Mouse (Mus musculus) ovary, adult 18-20 months (tissue): ENCODE results near the gene Gas2l3.

ENCODE experiments used
- DNase-seq: peaks from one replicate; pipeline ENCODE4 v3.0.0; 2022; ENCODE audit warnings: low spot score, mixed read lengths

Gas2l3 gene

DNA sequence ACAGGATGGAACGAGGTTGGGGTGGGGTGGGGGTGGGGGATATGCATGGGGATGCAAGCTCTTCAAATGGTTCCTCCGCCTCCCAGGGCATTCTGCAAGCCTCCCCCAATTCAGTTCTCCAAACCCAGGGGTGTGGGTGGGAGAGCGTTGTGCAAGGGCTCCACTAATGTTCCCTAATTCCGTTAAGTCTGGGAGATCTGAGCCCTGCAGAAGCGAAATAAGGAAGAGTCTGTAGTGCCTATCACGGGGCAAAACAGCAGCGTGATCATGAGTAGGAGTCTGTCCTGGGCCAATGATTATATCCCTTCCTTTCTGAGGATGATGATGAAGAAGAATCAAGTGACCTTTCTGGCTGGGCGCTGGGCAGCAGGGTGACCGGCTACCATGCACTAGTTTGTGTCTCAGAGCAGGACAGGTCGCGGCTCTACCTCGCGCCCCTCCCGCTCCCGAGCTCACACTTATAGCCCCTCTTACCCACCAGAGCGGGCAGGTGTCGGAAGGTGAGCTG is 598 bp downstream of the Gas2l3 start:
- DNase-seq, result no peak

DNA sequence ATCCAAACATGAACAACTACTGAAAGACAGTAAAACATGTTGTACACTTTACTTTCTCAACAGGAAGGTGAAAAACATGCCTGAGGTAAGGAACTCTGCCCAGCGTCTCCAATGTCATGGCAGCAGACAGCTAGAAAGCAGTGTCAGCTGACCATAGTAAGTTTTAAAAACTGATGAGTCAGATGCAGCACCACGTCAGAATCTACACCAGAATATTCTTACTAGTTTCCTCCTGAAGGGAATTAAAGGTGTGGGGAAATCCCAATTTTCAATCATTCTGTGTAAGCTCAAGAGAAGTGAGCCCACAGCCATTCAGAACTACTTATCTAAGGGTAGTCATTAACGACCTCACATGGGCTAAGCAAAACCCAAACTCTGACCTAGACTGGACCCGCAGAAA is 1.1 kb downstream of the Gas2l3 start:
- DNase-seq, result no peak

GRCm38 (mm10) chr10:89441961-89442360 is 1.8 kb downstream of the Gas2l3 start:
- no peak for DNase-seq

GRCm38 (mm10) chr10:89439380-89439779 is 4.4 kb downstream of the Gas2l3 start:
- no peak for DNase-seq

- DNase-seq, result no peak
These were observed 5.8 kb downstream of the Gas2l3 start for GRCm38 (mm10) chr10:89437996-89438395.

DNA sequence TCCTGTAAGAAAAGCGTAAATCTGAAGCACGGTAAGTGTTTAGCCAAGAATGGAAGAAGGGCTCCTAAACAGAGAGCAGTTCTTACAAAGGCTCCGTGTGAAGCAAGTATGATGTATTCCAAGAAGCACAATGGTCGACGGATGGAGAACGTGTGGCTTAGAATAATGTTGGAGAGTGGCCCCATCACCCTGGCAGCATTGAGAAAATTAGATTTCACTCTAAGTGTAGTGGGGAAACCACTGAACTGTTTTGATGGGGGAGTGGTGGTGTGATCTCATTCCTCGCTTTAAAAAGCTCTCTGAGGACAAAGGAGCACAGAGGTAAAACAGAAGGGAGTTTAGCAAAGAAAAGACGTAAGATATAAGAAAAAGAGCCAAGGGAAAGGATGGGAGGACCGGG is 6.3 kb downstream of the Gas2l3 start:
- no peak for DNase-seq

DNA sequence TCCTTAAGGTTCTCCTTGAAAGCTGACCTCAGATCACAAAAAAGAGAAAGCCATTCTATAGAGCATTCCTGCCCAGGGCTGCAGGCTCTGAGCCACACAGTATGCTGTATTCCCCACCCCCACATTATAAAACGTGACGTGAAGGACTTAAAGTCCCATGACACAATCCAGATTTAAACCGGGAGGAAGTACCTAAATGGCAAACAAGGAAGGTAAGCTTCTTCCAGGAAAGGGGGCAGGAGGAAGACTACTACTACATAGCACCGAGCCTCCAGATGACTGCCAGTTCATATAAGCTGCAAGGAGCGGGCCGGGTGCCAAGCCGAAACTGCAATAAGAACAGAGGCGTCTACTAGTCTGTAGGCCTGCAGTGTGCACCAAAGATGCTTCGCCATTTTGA is 7.8 kb downstream of the Gas2l3 start:
- DNase-seq, result no peak

GRCm38 (mm10) chr10:89435413-89435812 is 8.4 kb downstream of the Gas2l3 start:
- DNase-seq, result no peak

DNA sequence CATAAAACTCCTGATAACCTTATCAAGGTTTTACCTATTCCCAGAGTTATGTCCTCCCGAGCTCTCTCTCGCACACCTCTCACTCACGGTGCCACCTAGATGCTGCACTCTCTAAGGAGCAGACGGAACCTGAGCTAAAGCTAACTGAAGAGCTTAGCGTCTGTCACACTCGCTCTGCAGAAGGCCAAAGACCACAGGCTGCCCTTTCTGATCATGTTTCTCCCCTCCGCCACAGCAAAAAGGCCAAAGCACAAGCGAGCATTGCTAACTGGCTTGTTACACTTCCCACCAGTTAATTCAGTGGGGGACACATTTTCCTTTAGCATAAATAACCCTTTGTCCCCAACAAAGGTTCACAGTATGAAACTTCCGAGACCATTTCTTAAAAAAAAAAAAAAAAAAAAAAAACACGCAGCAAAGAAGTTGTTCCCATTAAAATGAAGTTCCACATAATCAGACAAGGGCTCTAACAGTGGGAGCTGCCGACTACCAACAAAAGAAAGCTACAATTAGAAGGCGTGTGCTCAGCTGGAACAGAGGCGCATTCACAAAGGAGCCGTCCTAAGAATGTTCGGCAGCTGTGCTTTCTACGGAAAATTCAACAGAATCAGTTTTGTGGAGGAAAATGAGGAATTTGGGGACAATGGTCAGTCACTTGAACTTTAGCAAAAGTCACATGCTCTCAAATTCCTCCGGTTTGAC is 9.1 kb downstream of the Gas2l3 start:
- no peak for DNase-seq

GRCm38 (mm10) chr10:89432743-89433142 is 11.0 kb downstream of the Gas2l3 start:
- no peak for DNase-seq

- DNase-seq, result no peak
These were observed 13.0 kb downstream of the Gas2l3 start for GRCm38 (mm10) chr10:89430751-89431150.

GRCm38 (mm10) chr10:89424800-89425393 is 18.9 kb downstream of the Gas2l3 start:
- DNase-seq, result no peak

DNA sequence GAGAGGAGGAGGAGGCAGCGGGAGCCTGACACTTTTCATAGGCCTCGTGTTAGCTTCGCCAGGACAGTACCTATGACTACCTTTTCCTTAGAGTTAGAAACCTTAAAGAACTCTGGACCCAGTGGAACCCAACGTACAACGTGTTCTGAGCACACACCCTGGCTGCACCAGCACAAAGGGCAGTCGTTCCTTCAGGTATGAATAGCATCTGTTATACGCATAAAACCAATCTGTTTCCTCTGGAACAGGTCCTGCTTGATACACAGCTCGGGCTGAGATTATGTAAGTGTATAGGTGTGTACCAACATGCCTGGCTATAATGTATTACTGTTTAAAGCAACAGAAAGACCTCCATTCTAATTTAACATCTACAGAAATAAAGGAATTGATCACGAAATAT is 19.6 kb downstream of the Gas2l3 start:
- DNase-seq, result no peak

- no peak for DNase-seq
These were observed 20.5 kb downstream of the Gas2l3 start for GRCm38 (mm10) chr10:89423164-89423778.

GRCm38 (mm10) chr10:89422504-89423158 is 21.1 kb downstream of the Gas2l3 start:
- no peak for DNase-seq

DNA sequence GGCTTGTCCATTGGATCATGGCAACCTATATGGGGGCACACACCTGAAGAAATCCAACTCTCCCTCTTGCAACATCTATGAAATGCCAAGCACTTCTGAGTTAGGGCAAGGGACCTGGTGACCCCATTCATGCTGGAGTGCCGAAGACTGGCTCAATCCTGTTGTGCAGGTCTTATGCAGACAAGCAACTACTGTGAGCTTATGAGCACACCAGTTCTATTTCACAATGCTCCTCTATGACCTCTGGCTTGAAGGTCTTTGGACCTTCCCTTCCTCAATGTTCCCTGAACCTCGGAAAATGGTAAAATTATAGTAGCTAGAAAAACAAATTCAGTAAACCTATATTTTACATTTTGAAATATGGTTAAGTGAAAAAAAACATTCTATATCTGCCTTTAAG is 25.8 kb downstream of the Gas2l3 start:
- DNase-seq, result no peak

DNA sequence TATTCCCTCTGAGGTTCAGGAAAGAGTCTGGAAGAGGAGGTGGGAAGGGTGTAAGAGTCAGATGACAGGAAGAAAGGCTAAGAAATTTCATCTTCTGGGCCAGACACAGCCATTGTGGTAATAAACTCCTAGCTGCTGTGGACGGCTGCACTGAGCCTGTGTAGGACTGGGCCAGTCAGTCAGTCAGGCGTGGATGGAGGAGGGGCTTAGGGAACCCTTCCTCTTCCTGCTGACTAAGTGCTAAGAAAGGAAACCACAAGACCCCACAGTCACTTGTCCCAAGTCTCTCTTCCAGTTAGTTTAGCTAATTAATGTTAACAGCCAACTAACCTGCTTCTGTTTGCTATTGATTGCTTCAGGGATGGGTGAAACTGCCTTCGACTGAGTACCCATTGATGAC is 28.3 kb downstream of the Gas2l3 start:
- no peak for DNase-seq

GRCm38 (mm10) chr10:89407551-89407950 is 36.2 kb downstream of the Gas2l3 start:
- DNase-seq, result no peak

- DNase-seq, result no peak
These were observed 36.9 kb downstream of the Gas2l3 start for GRCm38 (mm10) chr10:89406733-89407484.

DNA sequence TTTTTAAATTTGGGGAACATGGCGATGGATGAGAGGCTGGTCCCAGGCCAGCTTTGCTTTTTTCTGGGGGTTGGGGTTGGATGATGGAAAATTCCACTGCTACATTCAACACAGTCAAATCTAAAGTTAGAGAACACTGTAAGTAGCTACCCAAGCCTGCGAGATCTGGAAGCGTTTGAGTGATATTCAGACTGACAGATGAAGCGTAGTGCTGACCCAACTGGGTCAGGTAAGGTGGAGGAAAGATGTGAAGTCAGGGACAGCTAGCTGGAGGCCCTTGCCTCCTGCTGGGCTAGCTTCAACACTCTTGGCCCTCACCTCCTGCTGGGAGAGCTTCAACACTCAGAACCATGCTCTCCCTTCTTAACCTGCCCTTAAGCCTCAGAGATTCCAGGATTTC is 38.8 kb downstream of the Gas2l3 start:
- no peak for DNase-seq

- peak; percentile 28 for DNase-seq
These were observed 43.0 kb downstream of the Gas2l3 start for GRCm38 (mm10) chr10:89400674-89401336.

DNA sequence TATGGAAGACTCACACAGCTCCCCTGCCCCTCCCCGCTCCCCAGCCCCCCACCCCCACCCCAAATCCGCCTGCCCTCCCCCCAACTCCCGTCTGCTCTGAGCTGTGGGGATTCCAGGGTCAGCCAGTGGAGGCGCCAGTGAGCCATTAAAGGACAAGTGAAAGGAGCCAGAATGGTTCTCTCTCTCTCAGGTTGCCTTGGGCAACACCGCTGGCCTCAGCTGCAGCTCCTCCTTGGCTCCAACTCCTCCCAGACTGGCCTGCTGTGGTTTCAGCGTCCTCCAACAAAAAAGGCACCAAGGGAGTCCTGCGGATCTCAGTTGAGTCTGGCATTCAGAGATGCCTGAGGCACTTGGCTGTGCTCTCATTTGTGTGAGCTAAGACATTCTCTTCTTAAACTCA is 47.9 kb downstream of the Gas2l3 start:
- DNase-seq, result peak; percentile 53
